Mouse (Mus musculus) adrenal gland, postnatal 25 days (tissue): Measurements from ENCODE around the gene Nfib. TPM values are rescaled to one million over a fixed set of nuclear protein-coding genes. Genes with fewer than 3 reads are reported as not detected.

ENCODE experiments used
- DNase-seq: peaks from one replicate; pipeline ENCODE4 v3.0.0; 2021; ENCODE audit warnings: mixed read lengths
- total RNA-seq: library from RNA; stranded (reverse); gene quantifications from 2 replicates; pipeline ENCODE4 v1.2.3, GENCODE M21; 2021

Nfib gene
- total RNA-seq, 1 experiment from 2014 or later = 134 TPM

GRCm38 (mm10) chr4:82499238-82499637, 206.3 kb downstream of the Nfib start:
- no peak for DNase-seq

GRCm38 (mm10) chr4:82497671-82498631, 207.6 kb downstream of the Nfib start:
- DNase-seq = no peak

DNA sequence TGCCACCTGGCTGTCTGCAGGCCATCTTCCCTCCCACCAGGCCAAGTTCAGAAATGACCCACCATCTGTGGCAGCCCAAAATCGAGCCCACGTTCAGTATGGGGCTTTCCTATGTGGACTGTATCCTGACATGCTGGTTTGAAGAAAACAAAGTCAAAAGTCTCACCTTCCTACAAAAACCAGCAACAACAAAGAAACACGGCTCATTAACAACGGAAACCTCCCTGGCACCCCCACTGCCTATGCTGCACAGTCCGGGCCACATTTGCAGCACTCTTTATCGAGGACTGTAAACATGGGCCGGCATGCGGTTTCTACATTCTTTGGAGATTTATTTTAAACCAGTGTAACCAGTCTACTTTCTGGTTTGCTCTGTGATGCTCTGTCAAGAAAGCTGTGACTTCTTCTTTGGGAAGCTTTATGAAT, 208.4 kb downstream of the Nfib start:
- no peak for DNase-seq

DNA sequence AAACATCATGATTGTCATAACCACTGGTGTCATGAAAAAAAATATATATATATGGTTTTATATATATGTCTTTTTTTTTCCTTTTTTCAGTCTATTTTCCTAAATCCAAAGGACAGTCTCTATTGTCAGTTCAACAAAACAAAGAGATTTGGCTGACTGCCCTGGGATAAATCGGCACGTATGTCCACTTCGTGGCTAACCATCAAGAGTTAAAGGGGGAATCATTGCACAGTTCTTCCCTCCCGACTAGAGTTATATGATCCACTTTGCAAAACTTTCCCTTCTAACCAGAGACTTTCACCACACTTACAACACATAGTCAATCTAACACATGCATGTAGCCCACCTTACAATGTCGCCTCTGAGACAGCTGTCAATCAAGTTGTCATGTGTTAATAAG, 209.2 kb downstream of the Nfib start:
- no peak for DNase-seq

- no peak for DNase-seq
Measured at GRCm38 (mm10) chr4:82495605-82496004, 209.9 kb downstream of the Nfib start.

DNA sequence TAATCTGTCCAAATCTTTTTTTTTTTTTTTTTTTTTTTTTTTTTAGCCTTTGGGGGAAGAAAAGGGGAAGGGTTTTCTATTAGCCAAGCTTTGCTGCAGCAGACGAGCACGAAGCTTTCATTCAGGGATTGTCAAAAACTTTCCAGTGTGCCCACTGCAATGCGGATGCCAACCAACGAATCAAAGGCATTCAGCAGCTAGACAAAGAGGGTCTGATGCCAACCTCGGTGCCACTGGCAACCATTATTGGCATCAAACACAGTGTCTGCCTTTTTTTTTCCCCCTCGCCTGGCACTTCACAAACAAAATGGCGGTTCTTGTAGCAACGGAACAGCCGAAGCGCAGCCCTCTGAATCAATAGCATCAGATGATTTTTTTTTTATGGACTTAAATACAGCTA, 210.7 kb downstream of the Nfib start:
- DNase-seq = no peak

DNA sequence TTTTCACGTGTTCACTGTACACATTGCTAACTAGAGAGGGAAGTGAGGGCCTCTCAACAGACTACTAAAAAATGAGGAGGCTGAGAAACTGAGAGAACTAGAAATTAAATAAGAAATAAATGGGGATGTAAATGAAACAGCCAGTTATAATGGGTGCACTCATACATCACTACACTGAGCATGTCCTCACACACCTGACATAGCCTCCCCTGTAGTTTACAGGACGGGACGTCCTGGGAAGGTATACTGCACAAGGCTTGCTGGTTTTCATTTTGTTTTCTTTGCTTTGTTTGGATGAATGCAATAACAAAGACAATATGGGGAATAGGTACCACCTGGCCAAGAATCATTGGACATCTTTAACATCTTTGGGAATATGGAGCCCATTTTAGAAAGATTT, 211.1 kb downstream of the Nfib start:
- DNase-seq = no peak

- no peak for DNase-seq
Measured at GRCm38 (mm10) chr4:82493865-82494264, 211.7 kb downstream of the Nfib start.

- no peak for DNase-seq
Measured at GRCm38 (mm10) chr4:82493363-82493762, 212.2 kb downstream of the Nfib start.

GRCm38 (mm10) chr4:82492737-82493136, 212.8 kb downstream of the Nfib start:
- no peak for DNase-seq

DNA sequence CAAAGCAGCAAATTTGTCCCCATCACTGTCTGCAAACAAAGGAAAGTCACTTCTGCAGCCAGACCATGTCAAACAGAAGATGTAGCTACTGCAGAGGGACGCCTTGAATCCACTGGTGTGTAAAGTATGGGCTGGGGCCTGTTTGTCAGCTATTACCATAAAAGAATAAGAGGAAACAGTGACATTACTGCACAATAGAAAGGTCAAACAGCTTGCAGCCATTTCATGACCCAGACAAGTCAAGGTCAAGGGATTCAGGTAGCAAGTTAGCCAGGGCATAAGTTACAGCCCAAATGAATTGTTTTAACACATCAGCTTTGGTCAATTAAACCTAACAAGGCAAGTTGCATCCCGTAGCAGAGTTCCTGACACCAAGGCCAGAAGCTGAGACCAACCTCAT, 215.6 kb downstream of the Nfib start:
- no peak for DNase-seq

GRCm38 (mm10) chr4:82485910-82486309, 219.6 kb downstream of the Nfib start:
- DNase-seq = no peak

DNA sequence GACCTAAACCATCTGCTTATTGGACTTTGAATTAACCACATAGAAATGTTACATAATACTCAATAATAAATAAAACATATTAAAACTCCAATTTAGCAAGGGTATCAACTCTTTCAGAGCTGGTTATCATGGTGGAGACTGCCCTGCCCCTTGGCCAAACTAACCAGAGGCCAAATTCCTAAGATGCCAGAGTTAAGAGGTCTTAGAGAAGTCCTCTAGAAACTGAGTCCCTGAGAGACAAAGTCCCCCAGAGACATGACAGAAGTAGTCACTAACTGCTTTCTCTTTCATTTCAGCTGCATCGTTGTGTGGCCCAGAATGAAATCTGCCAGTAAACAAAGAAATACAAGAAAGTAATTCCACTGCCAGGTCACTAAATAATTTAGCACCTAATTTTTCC, 221.7 kb downstream of the Nfib start:
- DNase-seq = no peak

GRCm38 (mm10) chr4:82483298-82483697, 222.3 kb downstream of the Nfib start:
- no peak for DNase-seq

DNA sequence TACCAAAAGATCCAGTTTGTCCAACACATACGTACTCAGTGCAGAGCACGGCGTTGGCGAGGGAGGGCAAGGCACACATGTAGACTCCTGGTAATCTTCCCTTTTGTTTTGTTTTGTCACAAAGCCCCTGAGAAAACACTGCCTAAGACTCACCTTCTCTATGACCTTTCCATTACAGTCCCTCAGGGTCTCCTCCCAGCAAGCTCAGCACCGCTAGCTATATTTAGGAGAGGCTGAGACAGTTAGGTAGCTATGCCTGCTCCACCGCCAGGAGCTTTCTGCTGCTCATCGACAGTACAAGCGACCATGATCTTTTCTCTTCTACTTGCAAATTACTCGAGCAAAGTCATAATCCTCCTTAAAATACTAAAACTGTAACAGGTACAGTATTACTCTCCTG, 224.9 kb downstream of the Nfib start:
- no peak for DNase-seq

DNA sequence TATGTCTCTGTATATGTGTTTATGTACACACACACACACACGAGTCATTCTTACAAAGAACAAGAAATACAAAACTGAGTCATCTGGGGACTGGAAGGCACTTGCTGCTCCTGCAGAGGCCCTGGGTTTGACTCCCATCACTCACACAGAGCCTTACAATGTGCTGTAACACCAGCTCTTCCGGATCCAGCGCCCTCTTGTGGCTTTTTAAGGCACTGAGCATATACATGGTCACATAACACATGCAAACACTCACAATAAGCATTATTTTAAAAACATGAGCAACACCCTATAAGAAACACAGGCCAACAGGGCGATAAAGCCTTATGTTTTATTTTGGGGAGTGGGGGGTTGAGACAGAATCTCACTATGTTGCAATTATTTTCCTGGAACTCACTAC, 226.2 kb downstream of the Nfib start:
- DNase-seq = no peak

DNA sequence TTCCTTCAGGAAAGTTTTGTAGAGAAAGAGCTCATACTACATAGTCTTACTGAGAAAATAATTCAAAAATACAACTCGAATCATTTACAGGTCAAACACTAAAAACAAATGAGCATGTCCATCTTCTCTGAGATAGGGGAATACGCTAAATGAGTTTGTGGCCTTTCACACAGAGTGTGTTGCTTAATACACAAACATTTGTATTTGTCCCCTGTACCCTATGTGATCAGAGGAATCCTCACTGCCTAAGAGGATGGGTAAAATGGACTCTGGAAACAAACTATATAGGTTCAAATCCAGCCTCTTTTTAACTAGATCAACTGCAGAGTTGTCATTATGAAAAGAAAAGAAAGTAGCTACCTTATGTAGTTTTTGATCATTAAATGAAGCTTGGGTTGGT, 227.8 kb downstream of the Nfib start:
- no peak for DNase-seq

GRCm38 (mm10) chr4:82476411-82476810, 229.1 kb downstream of the Nfib start:
- no peak for DNase-seq

DNA sequence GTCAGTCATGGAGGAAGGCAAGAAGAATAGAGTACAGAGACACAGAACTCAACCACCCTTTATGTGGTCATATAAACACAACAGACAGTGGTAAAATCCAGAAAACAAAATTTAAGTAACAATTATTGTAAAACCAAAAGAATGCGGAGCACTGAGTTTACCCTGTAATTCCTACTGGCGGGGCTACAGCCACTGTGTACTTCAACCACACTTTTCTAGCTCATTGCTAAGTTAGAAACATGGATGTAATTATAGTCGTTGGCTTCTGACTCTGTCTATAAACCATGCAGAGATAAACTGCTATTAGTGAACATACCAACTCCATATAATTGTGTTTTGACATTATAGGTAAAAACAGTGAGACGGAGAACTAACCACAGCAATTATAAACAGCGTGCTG, 231.2 kb downstream of the Nfib start:
- DNase-seq = no peak

DNA sequence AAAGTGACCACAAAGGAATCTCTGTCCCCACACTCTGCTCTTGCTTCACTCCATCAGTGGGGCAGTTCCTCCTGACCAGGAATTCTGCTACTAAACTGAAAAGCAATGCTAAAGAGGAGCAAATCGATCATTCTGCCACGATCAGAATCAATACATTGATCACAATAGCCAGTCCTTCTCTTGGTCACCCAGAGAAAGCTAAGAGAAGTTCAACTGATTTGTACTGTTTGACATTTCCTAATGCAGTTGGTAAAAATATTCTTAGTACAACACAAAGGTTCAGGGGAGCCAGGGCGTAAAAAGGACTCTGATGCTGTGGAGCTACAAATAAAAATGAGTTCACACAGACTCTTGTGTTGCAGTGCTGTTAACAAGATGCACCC, 234.6 kb downstream of the Nfib start:
- DNase-seq = no peak

GRCm38 (mm10) chr4:82470212-82470937, 235.2 kb downstream of the Nfib start:
- DNase-seq = no peak

DNA sequence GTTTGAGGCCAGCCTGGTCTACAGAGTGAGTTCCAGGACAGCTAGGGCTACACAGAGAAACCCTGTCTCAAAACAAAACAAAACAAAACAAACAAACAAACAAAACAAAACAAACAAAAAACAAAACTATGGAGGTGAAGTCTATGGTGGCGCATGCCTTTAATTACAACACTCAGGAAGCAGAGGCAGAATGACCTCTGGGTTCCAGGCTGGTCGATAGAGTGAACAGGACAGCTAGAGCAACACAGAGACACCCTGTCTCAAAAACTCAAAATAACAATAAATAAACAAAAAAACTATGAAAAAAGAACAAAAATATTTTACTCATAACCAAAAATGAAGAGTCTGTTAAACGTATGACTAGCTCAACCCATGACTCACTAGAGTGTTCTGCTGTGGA, 236.6 kb downstream of the Nfib start:
- no peak for DNase-seq

GRCm38 (mm10) chr4:82466717-82467116, 238.8 kb downstream of the Nfib start:
- DNase-seq = peak; percentile 44

DNA sequence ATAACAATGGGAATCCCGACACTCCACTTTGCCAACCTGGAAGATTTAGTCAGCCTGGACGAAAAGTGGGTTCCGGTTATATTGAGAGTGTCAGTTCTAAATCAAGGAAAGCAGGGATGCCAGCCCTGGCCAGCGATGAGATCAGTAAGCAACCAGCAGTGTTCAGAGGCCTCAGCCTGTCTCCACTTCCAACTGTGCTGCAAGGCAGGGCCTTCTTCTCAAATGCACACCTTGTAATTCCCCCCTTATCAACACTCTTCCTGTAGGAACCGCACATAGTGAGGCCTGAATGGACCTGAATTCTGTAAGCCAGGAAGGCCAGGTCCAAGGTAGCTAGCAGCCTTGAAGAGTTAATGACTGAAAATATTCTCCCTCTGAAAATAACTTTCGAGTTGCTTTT, 239.4 kb downstream of the Nfib start:
- peak; percentile 13 for DNase-seq
